Mouse (Mus musculus) midbrain, embryonic 12.5 days (tissue): ENCODE data around the gene Il5ra. TPM values are rescaled to one million over a fixed set of nuclear protein-coding genes. Genes with fewer than 3 reads are reported as not detected.

Experiments
- ATAC-seq: fragments of 200-750 bp; cut with Nextera tagmentation; 2 replicates; pipeline ENCODE4 v1.8.0; 2017; ENCODE audit warnings: low read depth, moderate TSS enrichment, moderate library complexity; ENCODE audit not compliant: low FRiP score
- H3K27ac ChIP-seq: fragments of 300-500 bp; sonication (generic); replicated peaks from 2 replicates; pipeline ENCODE4 v1.5.1; 2016; ENCODE audit warnings: mild to moderate bottlenecking
- H3K27me3 ChIP-seq: fragments of 300-500 bp; sonication (generic); 2 replicates; pipeline ENCODE4 v1.6.1; 2016; ENCODE audit warnings: mild to moderate bottlenecking
- H3K36me3 ChIP-seq: fragments of 300-500 bp; sonication (generic); 2 replicates; pipeline ENCODE4 v1.6.1; 2016
- H3K4me1 ChIP-seq: fragments of 300-500 bp; sonication (generic); 2 replicates; pipeline ENCODE4 v1.6.1; 2016
- H3K4me2 ChIP-seq: fragments of 300-500 bp; sonication (generic); replicated peaks from 2 replicates; pipeline ENCODE4 v1.6.1; 2016; ENCODE audit warnings: mild to moderate bottlenecking, moderate library complexity
- H3K4me3 ChIP-seq: fragments of 300-500 bp; sonication (generic); 2 replicates; pipeline ENCODE4 v1.5.1; 2016; ENCODE audit warnings: mild to moderate bottlenecking
- H3K9ac ChIP-seq: fragments of 300-500 bp; sonication (generic); replicated peaks from 2 replicates; pipeline ENCODE4 v1.6.1; 2016; ENCODE audit warnings: mild to moderate bottlenecking, moderate library complexity
- H3K9me3 ChIP-seq: fragments of 300-500 bp; sonication (generic); 2 replicates; pipeline ENCODE4 v1.6.1; 2016; ENCODE audit warnings: mild to moderate bottlenecking
- WGBS: fragments of 180-500 bp; shearing (Covaris S2); methylation state at CpG from one replicate; pipeline ENCODE4 v1.1.7; 2016; 5-methylcytosine and 5-hydroxymethylcytosine counted together
- polyA plus RNA-seq: library from polyadenylated mRNA; unstranded; fragments of >200 nt; fragmentation: Nextera tagmentation; extraction: Ambion mirVana; gene quantifications from 2 replicates; pipeline ENCODE4 v1.2.1, GENCODE M21; 2016

The Il5ra gene
- polyA plus RNA-seq: not detected in 2 replicates

GRCm38 (mm10) chr6:106748887-106749388, at the start of gene Il5ra:
Il5ra (minus strand) TSS chr6:106749037.
- H3K9ac ChIP-seq: no peak within 1 kb of the TSS
- H3K4me3 ChIP-seq: no peak within 1 kb of the TSS
- 79% methylated on average over 6 of the region's 6 CpGs for WGBS
- H3K27me3 ChIP-seq: no peaks in the 10 kb centered on the region
- H3K4me1 ChIP-seq: no peaks in the 10 kb centered on the region
- no peaks in the 10 kb centered on the region for H3K9me3 ChIP-seq
- H3K27ac ChIP-seq: no peak within 1 kb of the TSS
- H3K36me3 ChIP-seq: no peaks in the 10 kb centered on the region
- no peak for ATAC-seq
- no peak within 1 kb of the TSS for H3K4me2 ChIP-seq

- Histone ChIP-seq H3K4me2 (no peak overlapping the region), H3K9ac (no peak overlapping the region), H3K27ac (no peak overlapping the region), H3K9me3 (no peaks in the 10 kb centered on the region), H3K36me3 (peaks cover 23% of the 10 kb centered on the region), H3K4me1 (peaks cover 10% of the 10 kb centered on the region), H3K4me3 (no peak overlapping the region), H3K27me3 (no peaks in the 10 kb centered on the region)
- WGBS: 92% methylated on average over 13 of the region's 13 CpGs
- no peak for ATAC-seq
Observed at GRCm38 (mm10) chr6:106794094-106794814, 45.4 kb upstream of the Il5ra start.

- ATAC-seq: no peak
- WGBS: 95% methylated on average over 10 of the region's 10 CpGs
- Histone ChIP-seq H3K4me1 (peaks cover 4% of the 10 kb centered on the region), H3K27ac (no peak overlapping the region), H3K4me2 (no peak overlapping the region), H3K27me3 (no peaks in the 10 kb centered on the region), H3K9ac (no peak overlapping the region), H3K4me3 (no peak overlapping the region), H3K9me3 (no peaks in the 10 kb centered on the region), H3K36me3 (peaks cover 26% of the 10 kb centered on the region)
Observed at GRCm38 (mm10) chr6:106793621-106794020, 44.8 kb upstream of the Il5ra start.

- Histone ChIP-seq H3K4me1 (no peaks in the 10 kb centered on the region), H3K9me3 (no peaks in the 10 kb centered on the region), H3K27ac (no peak overlapping the region), H3K36me3 (peaks cover 32% of the 10 kb centered on the region), H3K4me3 (no peak overlapping the region), H3K4me2 (no peak overlapping the region), H3K9ac (no peak overlapping the region), H3K27me3 (no peaks in the 10 kb centered on the region)
- over 99% methylated on average over 7 of the region's 7 CpGs for WGBS
- no peak for ATAC-seq
Observed at GRCm38 (mm10) chr6:106793088-106793487, 44.3 kb upstream of the Il5ra start.

- 93% methylated on average over 5 of the region's 5 CpGs for WGBS
- Histone ChIP-seq H3K4me2 (no peak overlapping the region), H3K9ac (no peak overlapping the region), H3K27ac (no peak overlapping the region), H3K36me3 (peaks cover 33% of the 10 kb centered on the region), H3K4me1 (no peaks in the 10 kb centered on the region), H3K9me3 (no peaks in the 10 kb centered on the region), H3K4me3 (no peak overlapping the region), H3K27me3 (no peaks in the 10 kb centered on the region)
- no peak for ATAC-seq
Observed at GRCm38 (mm10) chr6:106792486-106792885, 43.6 kb upstream of the Il5ra start.

DNA sequence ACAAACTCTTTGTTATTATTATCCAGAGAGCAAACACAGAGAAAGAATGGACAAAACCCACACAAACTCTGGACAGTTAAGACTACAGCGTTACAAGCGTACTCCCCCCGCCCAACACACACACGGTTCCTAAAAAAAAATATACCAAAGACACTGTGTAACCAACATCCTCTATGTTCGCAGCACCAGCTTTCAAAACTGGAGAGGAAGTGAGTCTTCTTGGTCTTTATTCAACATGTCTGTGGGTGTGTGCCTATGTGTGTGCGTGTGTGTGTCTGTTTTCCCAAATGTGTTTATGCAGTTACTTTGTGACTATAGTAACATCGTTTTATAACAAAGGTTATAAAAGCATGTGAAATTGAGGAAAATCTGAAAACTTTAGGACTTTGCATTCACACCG, 42.6 kb upstream of the Il5ra start:
- Histone ChIP-seq H3K27me3 (no peaks in the 10 kb centered on the region), H3K9ac (no peak overlapping the region), H3K4me3 (no peak overlapping the region), H3K4me2 (no peak overlapping the region), H3K36me3 (peaks cover 38% of the 10 kb centered on the region), H3K9me3 (no peaks in the 10 kb centered on the region), H3K4me1 (no peaks in the 10 kb centered on the region), H3K27ac (no peak overlapping the region)
- 94% methylated on average over 8 of the region's 8 CpGs for WGBS
- no peak for ATAC-seq

DNA sequence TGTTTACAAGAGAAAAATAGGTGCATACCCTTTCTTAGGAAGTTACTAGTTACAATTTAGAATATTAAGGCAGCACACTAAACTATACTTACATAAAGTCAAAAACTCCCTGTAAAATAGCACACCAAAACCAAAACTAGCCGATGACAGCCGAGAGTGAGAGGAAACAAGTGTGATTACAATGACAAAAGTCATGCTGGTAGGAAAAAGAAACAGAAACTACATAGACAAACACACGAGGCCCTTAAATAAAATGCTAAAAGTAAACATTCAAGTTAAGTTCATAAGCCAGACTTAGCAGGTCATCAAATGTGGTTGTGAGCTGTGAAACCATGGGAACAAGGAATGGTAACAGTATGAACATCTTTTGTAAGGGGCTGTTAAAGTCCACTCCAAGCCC, 38.3 kb upstream of the Il5ra start:
- Histone ChIP-seq H3K4me3 (no peak overlapping the region), H3K9me3 (no peaks in the 10 kb centered on the region), H3K9ac (no peak overlapping the region), H3K4me2 (no peak overlapping the region), H3K27ac (no peak overlapping the region), H3K4me1 (no peaks in the 10 kb centered on the region), H3K27me3 (no peaks in the 10 kb centered on the region), H3K36me3 (peaks cover 23% of the 10 kb centered on the region)
- WGBS: 89% methylated on average over 3 of the region's 3 CpGs
- ATAC-seq: no peak

GRCm38 (mm10) chr6:106770046-106770445, 21.2 kb upstream of the Il5ra start:
- Histone ChIP-seq H3K4me1 (peaks cover 12% of the 10 kb centered on the region), H3K9me3 (no peaks in the 10 kb centered on the region), H3K27me3 (no peaks in the 10 kb centered on the region), H3K4me2 (peak overlapping the region; percentile 93), H3K9ac (peak overlapping the region; percentile 65), H3K27ac (no peak overlapping the region), H3K4me3 (peak overlapping the region; percentile 84), H3K36me3 (peaks cover 23% of the 10 kb centered on the region)
- 57% methylated on average over 4 of the region's 4 CpGs for WGBS
- no peak for ATAC-seq

DNA sequence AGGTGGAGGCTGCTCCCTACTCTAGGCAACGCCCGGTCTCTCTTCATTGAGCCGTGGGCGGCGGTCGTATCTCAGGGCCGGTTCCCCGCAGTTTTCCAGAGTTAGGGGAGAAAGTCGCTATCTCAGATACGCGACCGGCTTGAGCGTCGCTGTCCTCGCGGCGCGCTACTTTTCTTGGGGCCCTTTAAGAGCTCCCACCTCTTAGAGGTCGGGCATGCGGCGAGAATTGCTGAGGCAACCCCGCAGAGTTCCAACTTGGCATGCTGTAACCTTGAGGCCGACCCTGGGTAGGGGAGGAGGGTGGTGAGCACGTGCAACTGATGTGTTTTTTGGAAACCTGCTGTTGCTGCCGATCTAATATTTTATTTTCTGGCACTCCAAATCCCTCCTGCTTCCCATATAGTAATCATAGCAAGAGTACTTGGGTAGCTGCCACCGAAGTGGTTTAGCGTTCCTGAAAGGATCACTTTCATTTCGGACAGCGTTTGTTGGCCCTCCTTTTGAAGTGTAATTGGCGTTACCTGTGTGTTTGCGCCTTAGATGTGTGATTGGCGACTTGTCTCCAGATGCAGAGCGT, 20.5 kb upstream of the Il5ra start:
- Histone ChIP-seq H3K4me1 (peaks cover 12% of the 10 kb centered on the region), H3K4me2 (peak overlapping the region; percentile 93), H3K27ac (0 out of 2 replicates have a peak overlapping the region, but pooled peaks have one; percentile 49), H3K4me3 (peak overlapping the region; percentile 84), H3K9ac (peak overlapping the region; percentile 65), H3K9me3 (no peaks in the 10 kb centered on the region), H3K27me3 (no peaks in the 10 kb centered on the region), H3K36me3 (peaks cover 19% of the 10 kb centered on the region)
- peak; percentile 79 for ATAC-seq
- WGBS: 2% methylated on average over 33 of the region's 33 CpGs

GRCm38 (mm10) chr6:106768640-106769289, 19.9 kb upstream of the Il5ra start, which contains the start of gene Trnt1:
Trnt1 (plus strand) TSS chr6:106769120.
- Histone ChIP-seq H3K4me1 (peaks cover 12% of the 10 kb centered on the region), H3K4me3 (peak within 1 kb of the TSS; percentile 84), H3K27me3 (no peaks in the 10 kb centered on the region), H3K36me3 (peaks cover 16% of the 10 kb centered on the region), H3K27ac (0 out of 2 replicates have a peak within 1 kb of the TSS, but pooled peaks have one; percentile 49), H3K9ac (peak within 1 kb of the TSS; percentile 65), H3K9me3 (no peaks in the 10 kb centered on the region), H3K4me2 (peak within 1 kb of the TSS; percentile 93)
- ATAC-seq: peak; percentile 100
- WGBS: 8% methylated on average over 35 of the region's 35 CpGs

GRCm38 (mm10) chr6:106766774-106767173, 17.9 kb upstream of the Il5ra start:
- H3K9ac ChIP-seq: no peak overlapping the region
- H3K4me3 ChIP-seq: no peak overlapping the region
- peaks cover 12% of the 10 kb centered on the region for H3K4me1 ChIP-seq
- ATAC-seq: no peak
- no peaks in the 10 kb centered on the region for H3K27me3 ChIP-seq
- no peak overlapping the region for H3K27ac ChIP-seq
- no peaks in the 10 kb centered on the region for H3K9me3 ChIP-seq
- H3K4me2 ChIP-seq: no peak overlapping the region
- 75% methylated on average over 4 of the region's 4 CpGs for WGBS
- H3K36me3 ChIP-seq: no peaks in the 10 kb centered on the region

- Histone ChIP-seq H3K4me3 (no peak overlapping the region), H3K9ac (no peak overlapping the region), H3K36me3 (no peaks in the 10 kb centered on the region), H3K9me3 (no peaks in the 10 kb centered on the region), H3K4me2 (no peak overlapping the region), H3K4me1 (peaks cover 12% of the 10 kb centered on the region), H3K27ac (no peak overlapping the region), H3K27me3 (no peaks in the 10 kb centered on the region)
- 81% methylated on average over 1 of the region's 1 CpGs for WGBS
- ATAC-seq: no peak
Observed at GRCm38 (mm10) chr6:106765892-106766291, 17.1 kb upstream of the Il5ra start.
